Mouse (Mus musculus): Measurements from ENCODE around the gene Ly6g. TPM values are rescaled to one million over a fixed set of nuclear protein-coding genes. Genes with fewer than 3 reads are reported as not detected.

The Ly6g gene
- not detected for polyA plus RNA-seq (2017; shearing (Covaris generic))

GRCm38 (mm10) chr15:75154940-75155339, at the start of gene Ly6g:
Ly6g (plus strand) TSS chr15:75155240.

GRCm38 (mm10) chr15:75111861-75112630, 43.0 kb upstream of the Ly6g start, which contains the start of gene Ly6c2:
Ly6c2 (minus strand) TSS chr15:75111970.

Other genes with a start within 250 kb of the Ly6g start
- 0.60 TPM for gene Ly6i, start 171.8 kb upstream of the Ly6g start, polyA plus RNA-seq (2017; shearing (Covaris generic))
- 133 TPM for gene Ly6a, start 157.2 kb upstream of the Ly6g start, polyA plus RNA-seq (2017; shearing (Covaris generic))
- gene Ly6c1, start 106.4 kb upstream of the Ly6g start, polyA plus RNA-seq (2017; shearing (Covaris generic)): 392 TPM
- 6.3 TPM for gene Ly6c2, start 43.3 kb upstream of the Ly6g start, polyA plus RNA-seq (2017; shearing (Covaris generic))
- gene BC025446, start 61.1 kb downstream of the Ly6g start, polyA plus RNA-seq (2017; shearing (Covaris generic)): not detected
- not detected for gene Ly6f, start 113.2 kb downstream of the Ly6g start, polyA plus RNA-seq (2017; shearing (Covaris generic))